In genomic region chr6:21794337-21795071, GRCm38 (mm10) we compare ENCODE assay signal across 16 mouse cellular contexts. TPM values are rescaled to one million over a fixed set of nuclear protein-coding genes. Genes with fewer than 3 reads are reported as not detected.
DNase-seq lines count a peak whose midpoint lies in the region; ATAC-seq and TF ChIP-seq lines count a peak whose summit lies in the region.
"Had no signal": no experiment of that assay in that cellular context is flagged by ENCODE, and none has a peak within 500 bp of the region (broad histone marks: within the 10 kb centered on the region; RNA-seq: fewer than 3 reads in every experiment).

No protein-coding gene starts in this region.

- H3K27me3 ChIP-seq in hindbrain, embryonic 11.5 days (ENCODE audit: control insufficient read depth, insufficient read depth, low read length) = no peaks in the 10 kb centered on the region
- no peaks in the 10 kb centered on the region; the same call in 1 of the 2 replicates for H3K27me3 ChIP-seq in hindbrain, embryonic 10.5 days (ENCODE audit: insufficient read depth, poor library complexity, severe bottlenecking)
- no peaks in the 10 kb centered on the region for H3K27me3 ChIP-seq in midbrain, embryonic 13.5 days
- H3K27me3 ChIP-seq in midbrain, postnatal 0 days (ENCODE audit: insufficient read depth, low read length) = no peaks in the 10 kb centered on the region
- no peaks in the 10 kb centered on the region for H3K27me3 ChIP-seq in forebrain, embryonic 14.5 days (replicated peaks; ENCODE audit: control insufficient read depth, insufficient read depth, low read length)
- H3K27me3 ChIP-seq: embryonic facial prominence, embryonic 15.5 days; heart, embryonic 13.5 days; limb, embryonic 13.5 days; liver, embryonic 13.5 days had no signal

- no peaks in the 10 kb centered on the region for H3K9me3 ChIP-seq in hindbrain, embryonic 11.5 days (ENCODE audit: control insufficient read depth, low read length)
- H3K9me3 ChIP-seq in hindbrain, embryonic 10.5 days = no peaks in the 10 kb centered on the region
- no peaks in the 10 kb centered on the region for H3K9me3 ChIP-seq in midbrain, embryonic 13.5 days
- H3K9me3 ChIP-seq in midbrain, postnatal 0 days (ENCODE audit: low read length) = no peaks in the 10 kb centered on the region
- H3K9me3 ChIP-seq in forebrain, embryonic 14.5 days (replicated peaks; ENCODE audit: control insufficient read depth, low read length) = no peaks in the 10 kb centered on the region
- H3K9me3 ChIP-seq: embryonic facial prominence, embryonic 15.5 days; heart, embryonic 13.5 days; limb, embryonic 13.5 days; liver, embryonic 13.5 days had no signal

- WGBS in hindbrain, embryonic 11.5 days = 82% methylated on average over 11 of the region's 11 CpGs
- 82% methylated on average over 11 of the region's 11 CpGs for WGBS in hindbrain, embryonic 10.5 days
- WGBS in midbrain, embryonic 13.5 days = 81% methylated on average over 11 of the region's 11 CpGs
- 83% methylated on average over 11 of the region's 11 CpGs for WGBS in midbrain, postnatal 0 days
- WGBS in forebrain, embryonic 14.5 days = 84% methylated on average over 11 of the region's 11 CpGs

- TF ChIP-seq CTCF in midbrain, postnatal 0 days (IDR thresholded peaks at IDR 0.05) = no peak

- H3K4me2 ChIP-seq in hindbrain, embryonic 11.5 days (replicated peaks; ENCODE audit: low read depth, low read length) = no peak overlapping the region
- no peak overlapping the region for H3K4me2 ChIP-seq in midbrain, embryonic 13.5 days (replicated peaks)
- H3K4me2 ChIP-seq in midbrain, postnatal 0 days (ENCODE audit: low read depth, low read length, poor library complexity, severe bottlenecking) = no peak overlapping the region
- no peak overlapping the region for H3K4me2 ChIP-seq in forebrain, embryonic 14.5 days (ENCODE audit: low read length)
- H3K4me2 ChIP-seq: embryonic facial prominence, embryonic 15.5 days; heart, embryonic 13.5 days; limb, embryonic 13.5 days; liver, embryonic 13.5 days had no signal

- H3K36me3 ChIP-seq in hindbrain, embryonic 11.5 days (ENCODE audit: control insufficient read depth, insufficient read depth, low read length) = no peaks in the 10 kb centered on the region
- H3K36me3 ChIP-seq in hindbrain, embryonic 10.5 days = peaks cover 29% of the 10 kb centered on the region
- peaks cover 6% of the 10 kb centered on the region for H3K36me3 ChIP-seq in midbrain, embryonic 13.5 days
- no peaks in the 10 kb centered on the region for H3K36me3 ChIP-seq in midbrain, postnatal 0 days (ENCODE audit: insufficient read depth, low read length)
- 0 out of 2 replicates have a peak, but pooled peaks cover 4% of the 10 kb centered on the region for H3K36me3 ChIP-seq in forebrain, embryonic 14.5 days (ENCODE audit: control insufficient read depth, insufficient read depth, low read length)
- H3K36me3 ChIP-seq: embryonic facial prominence, embryonic 15.5 days; liver, embryonic 13.5 days had no signal

- no peak for DNase-seq in hindbrain, embryonic 11.5 days (ENCODE audit: low spot score)
- DNase-seq in hindbrain, embryonic 10.5 days (ENCODE audit: low spot score) = no peak
- DNase-seq in midbrain, postnatal 0 days (ENCODE audit: low spot score) = no peak
- no peak for DNase-seq in forebrain, embryonic 14.5 days (ENCODE audit: low spot score)
- no peak for DNase-seq in spleen, postnatal 14 days (ENCODE audit: low spot score in 2 of 2)
- DNase-seq in gastrocnemius, postnatal 10 days = no peak

- ATAC-seq in hindbrain, embryonic 11.5 days (ENCODE audit: low FRiP score) = peak; percentile 47; the same call in 1 of the 2 replicates
- ATAC-seq in midbrain, embryonic 13.5 days = peak; percentile 44; the same call in 1 of the 2 replicates
- no peak for ATAC-seq in midbrain, postnatal 0 days (ENCODE audit: low FRiP score)
- peak; percentile 33; the same call in 1 of the 2 replicates for ATAC-seq in forebrain, embryonic 14.5 days
- 0 out of 2 replicates have a peak, but pooled peaks have one; percentile 12 for ATAC-seq in megakaryocyte, adult 5-6 weeks (ENCODE audit: poor library complexity, severe bottlenecking)

- no peaks in the 10 kb centered on the region for H3K4me1 ChIP-seq in hindbrain, embryonic 11.5 days (replicated peaks; ENCODE audit: control insufficient read depth, insufficient read depth, low read length)
- no peaks in the 10 kb centered on the region for H3K4me1 ChIP-seq in hindbrain, embryonic 10.5 days (replicated peaks)
- H3K4me1 ChIP-seq in midbrain, embryonic 13.5 days (replicated peaks) = no peaks in the 10 kb centered on the region
- no peaks in the 10 kb centered on the region for H3K4me1 ChIP-seq in midbrain, postnatal 0 days (ENCODE audit: insufficient read depth, low read length)
- H3K4me1 ChIP-seq in forebrain, embryonic 14.5 days (ENCODE audit: control insufficient read depth, insufficient read depth, low read length) = no peaks in the 10 kb centered on the region
- H3K4me1 ChIP-seq: embryonic facial prominence, embryonic 15.5 days had no signal

- no peak overlapping the region for H3K9ac ChIP-seq in hindbrain, embryonic 11.5 days (ENCODE audit: low read depth, low read length)
- H3K9ac ChIP-seq in midbrain, embryonic 13.5 days (replicated peaks) = no peak overlapping the region
- H3K9ac ChIP-seq in midbrain, postnatal 0 days (replicated peaks; ENCODE audit: low read length, poor library complexity, severe bottlenecking) = no peak overlapping the region
- no peak overlapping the region for H3K9ac ChIP-seq in forebrain, embryonic 14.5 days (ENCODE audit: low read length)
- H3K9ac ChIP-seq: embryonic facial prominence, embryonic 15.5 days; heart, embryonic 13.5 days; limb, embryonic 13.5 days; liver, embryonic 13.5 days had no signal

- H3K27ac ChIP-seq in hindbrain, embryonic 11.5 days (ENCODE audit: low read depth, low read length) = no peak overlapping the region
- H3K27ac ChIP-seq in hindbrain, embryonic 10.5 days = no peak overlapping the region
- no peak overlapping the region for H3K27ac ChIP-seq in midbrain, embryonic 13.5 days
- H3K27ac ChIP-seq in midbrain, postnatal 0 days (ENCODE audit: low read depth, low read length) = no peak overlapping the region
- no peak overlapping the region for H3K27ac ChIP-seq in forebrain, embryonic 14.5 days (ENCODE audit: low read depth, low read length)
- H3K27ac ChIP-seq: embryonic facial prominence, embryonic 15.5 days; gastrocnemius, adult 2 months; heart, embryonic 13.5 days; left cerebral cortex, adult 2 months; limb, embryonic 13.5 days; liver, embryonic 13.5 days; macrophage had no signal

- H3K4me3 ChIP-seq in hindbrain, embryonic 11.5 days (ENCODE audit: low read depth, low read length) = no peak overlapping the region
- H3K4me3 ChIP-seq in hindbrain, embryonic 10.5 days = no peak overlapping the region
- no peak overlapping the region for H3K4me3 ChIP-seq in midbrain, embryonic 13.5 days (replicated peaks)
- no peak overlapping the region for H3K4me3 ChIP-seq in midbrain, postnatal 0 days (ENCODE audit: low read depth, low read length)
- H3K4me3 ChIP-seq in forebrain, embryonic 14.5 days (ENCODE audit: low read depth, low read length) = no peak overlapping the region
- H3K4me3 ChIP-seq: embryonic facial prominence, embryonic 15.5 days; gastrocnemius, adult 2 months; heart, embryonic 13.5 days; left cerebral cortex, adult 2 months; limb, embryonic 13.5 days; liver, embryonic 13.5 days had no signal

RNA-seq across cellular contexts. Expression of gene Tspan12, which starts 57.8 kb away (rescaled TPM):
- polyA plus RNA-seq in hindbrain, embryonic 11.5 days (2014; fragmentation: Nextera tagmentation; extraction: Ambion mirVana) = 64.0 and 70.5 TPM in 2 replicates
- polyA plus RNA-seq in hindbrain, embryonic 10.5 days (2016; fragmentation: Nextera tagmentation; extraction: Ambion mirVana) = 58.7 and 59.7 TPM in 2 replicates
- polyA plus RNA-seq in midbrain, embryonic 13.5 days (2015; fragmentation: Nextera tagmentation; extraction: Ambion mirVana) = 55.0 and 56.5 TPM in 2 replicates
- total RNA-seq in midbrain, postnatal 0 days (2014; rRNA removed) = 22.5 and 30.2 TPM in 2 replicates
- 50.0 and 54.7 TPM in 2 replicates for polyA plus RNA-seq in midbrain, postnatal 0 days (2015; fragmentation: Nextera tagmentation; extraction: Ambion mirVana)
- 57.1 and 60.7 TPM in 2 replicates for polyA plus RNA-seq in forebrain, embryonic 14.5 days (2014; fragmentation: Nextera tagmentation; extraction: Ambion mirVana)
- not detected in 2 replicates for total RNA-seq in megakaryocyte, adult 5-6 weeks (2015)
- not detected in 2 replicates for total RNA-seq in megakaryocyte, adult 5-6 weeks (2017)
- total RNA-seq in gastrocnemius, postnatal 10 days (2021) = 10 to 100 TPM; 39.7 to 44.5 TPM
- total RNA-seq: granulocyte monocyte progenitor cell, adult 5-6 weeks had no signal
- polyA plus RNA-seq: macrophage had no signal
